Mouse (Mus musculus) embryonic facial prominence, embryonic 14.5 days (tissue): ENCODE measurements around the gene Tada2a. TPM values are rescaled to one million over a fixed set of nuclear protein-coding genes. Genes with fewer than 3 reads are reported as not detected.
A peak's percentile ranks its signal among the peaks of the same experiment; 100 is the strongest.

ENCODE experiments used
- ATAC-seq: fragments of 200-750 bp; cut with Nextera tagmentation; 2 replicates; pipeline ENCODE4 v1.8.0; 2017; ENCODE audit warnings: low read depth, moderate number of reproducible peaks, moderate TSS enrichment
- DNase-seq: peaks from one replicate; pipeline ENCODE4 v3.0.0-alpha.2; 2015; ENCODE audit warnings: low spot score
- H3K27ac ChIP-seq: fragments of 300-500 bp; sonication (generic); replicated peaks from 2 replicates; pipeline ENCODE4 v1.5.1; 2014; ENCODE audit warnings: low read depth, mild to moderate bottlenecking, low read length, moderate library complexity
- H3K27me3 ChIP-seq: fragments of 300-500 bp; sonication (generic); replicated peaks from 2 replicates; pipeline ENCODE4 v1.6.1; 2014; ENCODE audit warnings: low read length; ENCODE audit not compliant: control insufficient read depth, insufficient read depth
- H3K36me3 ChIP-seq: fragments of 300-500 bp; sonication (generic); 2 replicates; pipeline ENCODE4 v1.6.1; 2014; ENCODE audit warnings: low read length, mixed read lengths; ENCODE audit not compliant: control insufficient read depth, insufficient read depth
- H3K4me1 ChIP-seq: fragments of 300-500 bp; sonication (generic); 2 replicates; pipeline ENCODE4 v1.6.1; 2014; ENCODE audit warnings: antibody characterized with exemption, low read length; ENCODE audit not compliant: control insufficient read depth, insufficient read depth
- H3K4me2 ChIP-seq: fragments of 300-500 bp; sonication (generic); 2 replicates; pipeline ENCODE4 v1.6.1; 2014; ENCODE audit warnings: low read depth, mild to moderate bottlenecking, low read length, moderate library complexity, mixed read lengths
- H3K4me3 ChIP-seq: fragments of 300-500 bp; sonication (generic); 2 replicates; pipeline ENCODE4 v1.5.1; 2014; ENCODE audit warnings: low read depth, mild to moderate bottlenecking, low read length
- H3K9ac ChIP-seq: fragments of 300-500 bp; sonication (generic); 2 replicates; pipeline ENCODE4 v1.6.1; 2014; ENCODE audit warnings: low read depth, mild to moderate bottlenecking, low read length, moderate library complexity, mixed read lengths
- H3K9me3 ChIP-seq: fragments of 300-500 bp; sonication (generic); 2 replicates; pipeline ENCODE4 v1.6.1; 2016; ENCODE audit warnings: low read length; ENCODE audit not compliant: control insufficient read depth
- WGBS: fragments of 180-500 bp; shearing (Covaris S2); extraction: QIAGEN DNeasy Blood & Tissue Kit; methylation state at CpG from one replicate; pipeline ENCODE4 v1.1.7; 2014; 5-methylcytosine and 5-hydroxymethylcytosine counted together
- polyA plus RNA-seq: library from polyadenylated mRNA; unstranded; fragments of >200 nt; fragmentation: Nextera tagmentation; extraction: Ambion mirVana; gene quantifications from 2 replicates; pipeline ENCODE4 v1.2.1, GENCODE M21; 2014

Tada2a gene
- polyA plus RNA-seq, 1 experiment from 2014 or later, result 29.4 TPM

- H3K27me3 ChIP-seq, result no peaks in the 10 kb centered on the region
Observed at GRCm38 (mm10) chr11:84097251-84097998, 32.0 kb downstream of the Tada2a start.

GRCm38 (mm10) chr11:84095084-84095483 lies 34.3 kb downstream of the Tada2a start:
- 84% methylated on average over 4 of the region's 4 CpGs for WGBS
- Histone ChIP-seq H3K4me3 (no peak overlapping the region), H3K27me3 (no peaks in the 10 kb centered on the region), H3K4me1 (no peaks in the 10 kb centered on the region), H3K9me3 (no peaks in the 10 kb centered on the region), H3K27ac (no peak overlapping the region), H3K36me3 (peaks cover 72% of the 10 kb centered on the region), H3K9ac (no peak overlapping the region), H3K4me2 (no peak overlapping the region)
- ATAC-seq (no peak), DNase-seq (no peak)

More at GRCm38 (mm10) chr11:84097251-84097998, 32.0 kb downstream of the Tada2a start:
- Histone ChIP-seq H3K4me3 (no peak overlapping the region), H3K27ac (no peak overlapping the region), H3K4me2 (no peak overlapping the region), H3K36me3 (peaks cover 74% of the 10 kb centered on the region), H3K9me3 (no peaks in the 10 kb centered on the region), H3K4me1 (no peaks in the 10 kb centered on the region), H3K9ac (no peak overlapping the region)
- ATAC-seq (no peak), DNase-seq (peak; percentile 42)
- WGBS, result 71% methylated on average over 5 of the region's 5 CpGs

- ATAC-seq (no peak), DNase-seq (no peak)
- Histone ChIP-seq H3K36me3 (peaks cover 84% of the 10 kb centered on the region), H3K27me3 (no peaks in the 10 kb centered on the region), H3K4me1 (no peaks in the 10 kb centered on the region), H3K9me3 (no peaks in the 10 kb centered on the region), H3K4me3 (no peak overlapping the region), H3K9ac (no peak overlapping the region), H3K4me2 (no peak overlapping the region), H3K27ac (no peak overlapping the region)
- WGBS, result 93% methylated on average over 8 of the region's 8 CpGs
Observed at GRCm38 (mm10) chr11:84090572-84090971, 38.8 kb downstream of the Tada2a start.

- Histone ChIP-seq H3K9me3 (no peaks in the 10 kb centered on the region), H3K27me3 (no peaks in the 10 kb centered on the region), H3K36me3 (peaks cover 55% of the 10 kb centered on the region), H3K9ac (no peak overlapping the region), H3K4me1 (no peaks in the 10 kb centered on the region), H3K27ac (no peak overlapping the region), H3K4me2 (no peak overlapping the region), H3K4me3 (no peak overlapping the region)
- ATAC-seq, result no peak
- DNase-seq, result no peak
- WGBS, result 95% methylated on average over 5 of the region's 5 CpGs
Observed at GRCm38 (mm10) chr11:84081901-84082300, 47.5 kb downstream of the Tada2a start.

GRCm38 (mm10) chr11:84080327-84080726 lies 49.1 kb downstream of the Tada2a start:
- no peaks in the 10 kb centered on the region for H3K27me3 ChIP-seq
- H3K27ac ChIP-seq, result no peak overlapping the region

GRCm38 (mm10) chr11:84079887-84080286 lies 49.5 kb downstream of the Tada2a start:
- no peak overlapping the region for H3K27ac ChIP-seq
- WGBS, result 74% methylated on average over 4 of the region's 4 CpGs

More at GRCm38 (mm10) chr11:84080327-84080726, 49.1 kb downstream of the Tada2a start:
- H3K9ac ChIP-seq, result no peak overlapping the region
- no peak for DNase-seq
- no peak overlapping the region for H3K4me2 ChIP-seq
- peaks cover 42% of the 10 kb centered on the region for H3K36me3 ChIP-seq
- H3K9me3 ChIP-seq, result no peaks in the 10 kb centered on the region
- WGBS, result 90% methylated on average over 3 of the region's 3 CpGs
- no peaks in the 10 kb centered on the region for H3K4me1 ChIP-seq
- ATAC-seq, result no peak
- H3K4me3 ChIP-seq, result no peak overlapping the region

GRCm38 (mm10) chr11:84079361-84079760 lies 50.0 kb downstream of the Tada2a start:
- Histone ChIP-seq H3K4me2 (no peak overlapping the region), H3K4me3 (no peak overlapping the region), H3K36me3 (peaks cover 38% of the 10 kb centered on the region), H3K9ac (no peak overlapping the region), H3K4me1 (0 out of 2 replicates have a peak, but pooled peaks cover 3% of the 10 kb centered on the region), H3K27ac (no peak overlapping the region), H3K27me3 (no peaks in the 10 kb centered on the region), H3K9me3 (no peaks in the 10 kb centered on the region)
- 91% methylated on average over 11 of the region's 11 CpGs for WGBS
- ATAC-seq (no peak), DNase-seq (no peak)

More at GRCm38 (mm10) chr11:84079887-84080286, 49.5 kb downstream of the Tada2a start:
- Histone ChIP-seq H3K4me2 (no peak overlapping the region), H3K9me3 (no peaks in the 10 kb centered on the region), H3K9ac (no peak overlapping the region), H3K4me3 (no peak overlapping the region), H3K27me3 (no peaks in the 10 kb centered on the region), H3K36me3 (peaks cover 40% of the 10 kb centered on the region), H3K4me1 (no peaks in the 10 kb centered on the region)
- no peak for ATAC-seq
- DNase-seq, result peak; percentile 29

GRCm38 (mm10) chr11:84078601-84079000 lies 50.8 kb downstream of the Tada2a start:
- H3K9ac ChIP-seq, result no peak overlapping the region
- H3K4me1 ChIP-seq, result peaks cover 10% of the 10 kb centered on the region; the same call in 1 of the 2 replicates
- H3K4me2 ChIP-seq, result no peak overlapping the region
- peak; percentile 38; the same call in 1 of the 2 replicates for ATAC-seq
- DNase-seq, result no peak
- H3K36me3 ChIP-seq, result peaks cover 38% of the 10 kb centered on the region
- no peak overlapping the region for H3K4me3 ChIP-seq
- H3K27me3 ChIP-seq, result no peaks in the 10 kb centered on the region
- 85% methylated on average over 9 of the region's 9 CpGs for WGBS
- no peak overlapping the region for H3K27ac ChIP-seq
- H3K9me3 ChIP-seq, result no peaks in the 10 kb centered on the region

GRCm38 (mm10) chr11:84077008-84077407 lies 52.4 kb downstream of the Tada2a start:
- Histone ChIP-seq H3K4me3 (no peak overlapping the region), H3K4me1 (peaks cover 22% of the 10 kb centered on the region), H3K4me2 (no peak overlapping the region), H3K27me3 (no peaks in the 10 kb centered on the region), H3K36me3 (peaks cover 26% of the 10 kb centered on the region), H3K27ac (no peak overlapping the region), H3K9me3 (no peaks in the 10 kb centered on the region), H3K9ac (no peak overlapping the region)
- no peak for ATAC-seq
- peak; percentile 52 for DNase-seq
- WGBS, result 73% methylated on average over 2 of the region's 2 CpGs
